Mouse (Mus musculus): Measurements from ENCODE around the gene Anks1b. TPM values are rescaled to one million over a fixed set of nuclear protein-coding genes. Genes with fewer than 3 reads are reported as not detected.

Anks1b gene
- polyA plus RNA-seq, 1 experiment from 2014 or later = 1.9 TPM

DNA sequence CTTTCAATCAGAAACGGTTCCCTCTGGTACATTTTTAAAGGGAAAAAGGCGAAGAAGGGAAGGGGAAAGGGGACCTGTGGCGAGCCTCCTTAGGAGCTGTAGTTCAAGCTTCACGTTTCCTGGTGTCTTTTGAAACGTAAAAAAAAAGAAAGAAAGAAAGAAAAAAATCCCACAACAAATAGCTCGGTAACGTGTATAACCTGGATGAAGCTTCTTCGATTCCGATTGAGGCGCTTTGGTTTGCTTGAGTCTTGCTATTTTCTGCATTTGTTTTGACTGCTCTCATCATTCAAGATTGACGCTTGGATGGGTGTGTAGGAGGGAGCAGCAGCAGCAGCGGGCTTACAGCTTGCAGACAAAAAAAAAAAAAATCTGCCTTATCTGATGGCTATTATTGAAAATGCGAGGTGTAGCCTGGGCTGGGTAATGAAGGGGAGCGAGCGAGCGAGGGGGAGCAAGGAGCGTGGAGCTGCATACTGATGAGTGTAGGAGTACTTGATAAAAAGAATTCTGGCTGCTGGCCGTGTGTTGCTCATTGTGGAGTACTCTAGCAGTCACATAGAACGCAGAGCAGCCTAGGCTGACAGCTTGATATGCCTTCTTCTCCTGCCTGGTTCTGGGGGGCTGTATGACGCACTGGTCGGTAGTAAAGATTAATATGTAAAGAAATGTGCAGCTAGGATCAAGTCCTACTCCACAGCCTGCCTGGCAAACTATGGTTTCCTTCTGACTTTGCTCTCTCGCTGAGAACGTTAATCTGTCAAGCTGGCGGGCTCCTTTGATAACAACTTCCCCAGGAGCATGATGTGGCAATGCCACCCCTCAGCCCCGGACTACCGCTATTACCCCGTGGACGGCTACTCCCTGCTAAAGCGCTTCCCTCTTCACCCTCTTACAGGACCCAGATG is 703.1 kb downstream of the Anks1b start:
- Histone ChIP-seq H3K4me3 (ENCODE audit: low read depth, low read length) (no peak overlapping the region; the same call in 1 of the 2 replicates), H3K36me3 (ENCODE audit: control insufficient read depth, insufficient read depth) (no peaks in the 10 kb centered on the region), H3K27me3 (replicated peaks; ENCODE audit: control insufficient read depth, insufficient read depth, low read length) (no peaks in the 10 kb centered on the region), H3K9me3 (ENCODE audit: control insufficient read depth) (no peaks in the 10 kb centered on the region), H3K4me2 (replicated peaks; ENCODE audit: low read depth) (no peak overlapping the region), H3K27ac (ENCODE audit: low read depth, low read length) (no peak overlapping the region), H3K9ac (ENCODE audit: low read depth, low read length) (no peak overlapping the region), H3K4me1 (replicated peaks; ENCODE audit: control insufficient read depth, insufficient read depth, low read length) (no peaks in the 10 kb centered on the region)
- ATAC-seq = no peak
- TF ChIP-seq CTCF (IDR thresholded peaks at IDR 0.05; ENCODE audit: low read depth) = no peak
- WGBS = 30% methylated on average over 29 of the region's 29 CpGs

DNA sequence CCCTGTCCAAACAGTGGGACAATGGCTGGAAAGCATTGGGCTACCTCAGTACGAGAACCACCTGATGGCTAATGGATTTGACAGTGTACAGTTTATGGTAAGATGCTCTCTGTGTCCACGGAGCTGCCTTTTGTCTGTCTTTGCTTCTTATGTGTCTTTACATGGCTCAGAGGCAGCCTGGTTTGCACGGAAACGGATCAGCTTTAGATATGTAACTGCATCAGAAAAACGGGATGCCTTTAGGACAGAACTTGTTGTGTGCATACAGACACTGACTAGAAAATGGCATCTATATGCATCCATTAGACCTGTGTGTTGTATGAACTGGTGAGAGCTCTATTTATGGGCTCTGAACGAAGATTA is 703.8 kb downstream of the Anks1b start:
- no peak overlapping the region for H3K4me2 ChIP-seq (replicated peaks; ENCODE audit: low read depth)
- no peak for ATAC-seq

DNA sequence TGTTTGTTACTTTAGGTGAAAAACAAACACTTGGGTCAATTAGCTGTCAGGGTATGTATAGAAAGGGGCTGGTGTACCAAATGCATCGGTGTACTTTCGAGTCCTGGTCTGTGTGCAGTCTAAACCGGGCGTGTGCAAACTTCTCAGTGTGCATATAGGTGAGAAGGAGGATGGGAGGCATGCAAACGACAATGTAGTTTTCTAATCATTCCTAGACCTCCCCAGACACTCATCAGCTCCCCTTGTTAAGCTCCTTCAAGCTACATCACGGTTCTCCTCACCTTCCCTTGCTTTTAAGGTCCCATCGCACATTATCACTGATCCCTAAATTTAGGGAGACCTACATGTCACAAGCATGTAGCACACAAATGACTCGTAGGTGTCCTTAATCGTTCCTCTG is 704.5 kb downstream of the Anks1b start:
- Histone ChIP-seq H3K27ac (ENCODE audit: low read depth, low read length) (no peak overlapping the region), H3K9ac (ENCODE audit: low read depth, low read length) (no peak overlapping the region), H3K36me3 (ENCODE audit: control insufficient read depth, insufficient read depth) (no peaks in the 10 kb centered on the region), H3K4me2 (replicated peaks; ENCODE audit: low read depth) (no peak overlapping the region), H3K9me3 (ENCODE audit: control insufficient read depth) (no peaks in the 10 kb centered on the region), H3K4me1 (replicated peaks; ENCODE audit: control insufficient read depth, insufficient read depth, low read length) (no peaks in the 10 kb centered on the region), H3K27me3 (replicated peaks; ENCODE audit: control insufficient read depth, insufficient read depth, low read length) (no peaks in the 10 kb centered on the region), H3K4me3 (ENCODE audit: low read depth, low read length) (no peak overlapping the region)
- no peak for ATAC-seq
- 67% methylated on average over 9 of the region's 9 CpGs for WGBS
- no peak for TF ChIP-seq CTCF (IDR thresholded peaks at IDR 0.05; ENCODE audit: low read depth)

More for the DNA sequence above, 703.8 kb downstream of the Anks1b start:
- H3K9ac ChIP-seq (ENCODE audit: low read depth, low read length) = no peak overlapping the region
- WGBS = 62% methylated on average over 6 of the region's 6 CpGs
- H3K9me3 ChIP-seq (ENCODE audit: control insufficient read depth) = no peaks in the 10 kb centered on the region
- H3K36me3 ChIP-seq (ENCODE audit: control insufficient read depth, insufficient read depth) = no peaks in the 10 kb centered on the region
- no peaks in the 10 kb centered on the region for H3K27me3 ChIP-seq (replicated peaks; ENCODE audit: control insufficient read depth, insufficient read depth, low read length)
- no peak overlapping the region for H3K4me3 ChIP-seq (ENCODE audit: low read depth, low read length)
- no peak overlapping the region for H3K27ac ChIP-seq (ENCODE audit: low read depth, low read length)
- TF ChIP-seq CTCF (IDR thresholded peaks at IDR 0.05; ENCODE audit: low read depth) = no peak
- no peaks in the 10 kb centered on the region for H3K4me1 ChIP-seq (replicated peaks; ENCODE audit: control insufficient read depth, insufficient read depth, low read length)

DNA sequence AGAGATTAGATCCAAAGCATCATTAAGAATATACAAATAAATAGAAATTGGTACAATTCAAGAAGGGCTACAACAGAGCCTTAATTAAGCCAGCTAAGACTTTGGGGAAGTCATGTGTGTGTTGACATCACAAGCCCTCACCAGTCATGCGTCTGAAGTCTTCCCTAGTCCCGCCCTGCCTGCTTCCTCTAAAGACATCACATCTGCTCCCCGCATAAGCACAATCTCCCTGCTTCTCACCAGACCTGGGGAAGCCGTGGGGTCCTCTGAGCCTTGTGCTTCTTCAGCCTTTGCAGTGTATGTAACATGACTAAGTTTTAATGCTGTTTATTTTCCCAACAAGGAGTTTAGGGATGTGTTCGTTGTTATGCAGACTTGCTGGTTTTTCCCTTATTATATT is 706.7 kb downstream of the Anks1b start:
- Histone ChIP-seq H3K4me3 (ENCODE audit: low read depth, low read length) (no peak overlapping the region), H3K9ac (ENCODE audit: low read depth, low read length) (no peak overlapping the region), H3K9me3 (ENCODE audit: control insufficient read depth) (no peaks in the 10 kb centered on the region), H3K27ac (ENCODE audit: low read depth, low read length) (no peak overlapping the region), H3K4me1 (replicated peaks; ENCODE audit: control insufficient read depth, insufficient read depth, low read length) (no peaks in the 10 kb centered on the region), H3K36me3 (ENCODE audit: control insufficient read depth, insufficient read depth) (no peaks in the 10 kb centered on the region), H3K4me2 (replicated peaks; ENCODE audit: low read depth) (no peak overlapping the region), H3K27me3 (replicated peaks; ENCODE audit: control insufficient read depth, insufficient read depth, low read length) (no peaks in the 10 kb centered on the region)
- ATAC-seq = no peak
- 80% methylated on average over 5 of the region's 5 CpGs for WGBS
- no peak for TF ChIP-seq CTCF (IDR thresholded peaks at IDR 0.05; ENCODE audit: low read depth)

DNA sequence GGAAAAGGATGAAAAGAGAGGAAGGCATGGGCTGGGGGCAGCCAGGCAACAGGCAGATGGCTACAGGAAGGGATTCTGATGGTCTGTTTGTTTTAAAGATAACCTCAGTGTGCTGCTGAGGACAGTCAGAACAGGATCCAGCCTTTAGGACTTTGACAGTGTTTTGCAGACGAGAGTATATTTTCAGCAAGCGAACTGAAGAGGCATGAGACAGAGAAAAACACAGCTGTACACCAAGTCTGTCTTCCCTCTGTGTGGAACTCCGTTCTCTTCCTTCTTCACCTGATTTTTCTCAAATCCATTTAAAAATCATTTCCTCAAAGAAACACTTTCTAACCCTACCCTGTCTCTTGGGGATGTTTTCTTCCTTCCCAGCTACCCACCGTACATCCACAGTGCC is 710.7 kb downstream of the Anks1b start:
- no peak overlapping the region for H3K9ac ChIP-seq (ENCODE audit: low read depth, low read length)
- H3K36me3 ChIP-seq (ENCODE audit: control insufficient read depth, insufficient read depth) = no peaks in the 10 kb centered on the region
- H3K4me2 ChIP-seq (replicated peaks; ENCODE audit: low read depth) = no peak overlapping the region
- no peaks in the 10 kb centered on the region for H3K9me3 ChIP-seq (ENCODE audit: control insufficient read depth)
- H3K4me1 ChIP-seq (replicated peaks; ENCODE audit: control insufficient read depth, insufficient read depth, low read length) = no peaks in the 10 kb centered on the region
- 52% methylated on average over 4 of the region's 4 CpGs for WGBS
- H3K27me3 ChIP-seq (replicated peaks; ENCODE audit: control insufficient read depth, insufficient read depth, low read length) = no peaks in the 10 kb centered on the region
- TF ChIP-seq CTCF (IDR thresholded peaks at IDR 0.05; ENCODE audit: low read depth) = no peak
- no peak overlapping the region for H3K27ac ChIP-seq (ENCODE audit: low read depth, low read length)
- no peak overlapping the region for H3K4me3 ChIP-seq (ENCODE audit: low read depth, low read length)
- no peak for ATAC-seq

DNA sequence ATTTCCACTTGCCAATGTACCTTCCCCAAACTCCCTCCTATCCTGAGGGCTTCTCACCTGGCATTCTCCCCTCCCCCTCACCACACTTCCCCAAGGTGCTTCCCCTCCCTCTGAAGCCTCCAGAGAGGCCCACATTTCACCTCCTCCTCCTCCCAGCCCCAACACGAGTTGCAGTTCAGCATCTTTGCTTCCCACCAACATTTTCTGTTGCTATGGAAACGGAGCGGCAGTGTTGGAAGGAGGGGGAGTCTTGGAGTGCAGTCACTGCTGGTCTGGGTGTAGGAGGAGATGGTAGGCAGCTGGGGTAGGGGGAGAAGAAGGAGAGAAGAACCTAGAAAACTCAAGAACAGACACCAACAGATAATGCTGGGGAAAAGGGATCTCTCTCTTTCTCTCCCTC is 722.8 kb downstream of the Anks1b start:
- Histone ChIP-seq H3K27ac (ENCODE audit: low read depth, low read length) (no peak overlapping the region), H3K4me1 (replicated peaks; ENCODE audit: control insufficient read depth, insufficient read depth, low read length) (no peaks in the 10 kb centered on the region), H3K4me3 (ENCODE audit: low read depth, low read length) (no peak overlapping the region), H3K27me3 (replicated peaks; ENCODE audit: control insufficient read depth, insufficient read depth, low read length) (no peaks in the 10 kb centered on the region), H3K4me2 (replicated peaks; ENCODE audit: low read depth) (no peak overlapping the region), H3K36me3 (ENCODE audit: control insufficient read depth, insufficient read depth) (no peaks in the 10 kb centered on the region), H3K9me3 (ENCODE audit: control insufficient read depth) (no peaks in the 10 kb centered on the region), H3K9ac (ENCODE audit: low read depth, low read length) (no peak overlapping the region)
- 27% methylated on average over 3 of the region's 3 CpGs for WGBS
- TF ChIP-seq CTCF (IDR thresholded peaks at IDR 0.05; ENCODE audit: low read depth) = no peak
- ATAC-seq = no peak

All from intestine, postnatal 0 days (tissue).